Mouse (Mus musculus): ENCODE measurements around the gene Pam.
"Not testable (repeated sequence)": the region's sequence is repeated elsewhere in the genome, so short reads cannot be mapped to it uniquely, and the experiment has no call there.

Pam gene

DNA sequence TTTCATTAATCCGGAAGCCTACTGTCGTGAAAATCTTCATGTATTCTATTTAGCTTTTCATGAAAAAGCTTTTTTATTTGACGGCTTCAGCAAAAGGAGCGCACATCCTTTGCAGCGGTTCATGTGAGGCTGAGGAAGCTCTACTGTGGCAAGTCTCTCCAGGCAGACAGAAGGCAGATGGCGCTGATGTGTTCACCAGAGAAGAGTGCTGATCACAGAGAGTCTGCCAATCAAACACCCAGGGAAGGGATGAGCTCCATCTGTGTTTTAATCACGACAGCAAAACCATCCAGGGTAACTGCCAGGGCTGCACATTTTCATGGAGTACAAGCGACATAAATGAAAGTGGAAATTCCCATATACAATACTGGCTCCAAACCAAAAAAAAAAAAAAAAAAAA is 63.6 kb downstream of the Pam start:
- no peak for DNase-seq

DNA sequence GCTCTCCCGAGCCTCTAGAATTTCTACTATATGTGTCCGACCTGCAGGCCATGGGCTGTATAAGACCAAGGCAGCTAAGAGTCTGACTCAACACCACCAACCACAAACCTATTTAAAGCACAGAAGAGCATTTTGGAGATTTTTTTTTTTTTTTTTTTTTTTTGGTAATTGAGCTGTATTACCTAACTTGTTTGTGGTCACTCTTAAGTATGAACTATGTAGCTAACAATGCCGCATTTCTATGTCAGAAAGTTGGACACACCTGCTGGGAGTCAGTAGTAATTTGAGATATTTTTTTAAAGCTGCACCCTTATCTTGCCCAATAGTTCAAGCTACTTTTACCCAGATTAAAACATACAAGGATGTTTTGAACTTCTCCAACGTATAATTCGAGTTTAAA is 66.4 kb downstream of the Pam start:
- DNase-seq, result no peak

DNA sequence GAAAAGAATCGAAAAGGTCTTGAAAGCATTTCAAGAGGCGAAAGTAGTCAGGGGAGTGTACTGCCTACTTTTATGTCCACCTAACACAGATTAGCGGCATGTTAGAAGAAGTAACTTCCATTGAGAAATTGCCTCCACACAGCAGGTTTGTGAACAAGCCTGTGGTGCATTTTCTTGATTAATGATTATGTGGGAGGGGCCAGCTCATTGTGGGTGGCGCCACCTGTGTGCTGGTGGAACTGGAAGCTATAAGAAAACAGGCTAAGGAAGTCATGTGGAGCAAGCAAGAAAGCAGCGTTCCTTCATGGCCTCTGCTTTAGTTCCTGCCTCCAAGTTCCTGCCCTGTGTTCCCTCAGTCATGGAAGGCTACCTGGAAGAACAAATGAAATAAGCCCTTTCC is 67.0 kb downstream of the Pam start:
- DNase-seq, result no peak

DNA sequence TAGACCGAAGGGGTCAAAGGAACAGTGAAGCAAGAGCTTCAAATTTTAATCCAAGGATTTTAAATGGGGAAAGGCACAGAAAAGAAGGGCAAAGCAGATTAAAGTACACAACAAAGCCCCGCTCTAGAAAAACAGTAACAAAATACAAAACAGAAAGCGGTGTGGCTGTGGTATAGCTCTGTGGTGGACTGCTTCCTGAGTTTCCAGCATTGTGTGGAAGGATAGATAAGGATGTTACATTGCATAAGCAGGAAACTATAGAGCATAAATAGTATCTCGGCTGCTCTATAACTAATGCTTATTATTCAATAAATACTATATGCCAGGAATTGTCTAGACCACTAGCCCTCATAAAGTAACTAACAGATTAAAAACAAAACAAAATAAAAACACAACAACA is 67.5 kb downstream of the Pam start:
- no peak for DNase-seq

DNA sequence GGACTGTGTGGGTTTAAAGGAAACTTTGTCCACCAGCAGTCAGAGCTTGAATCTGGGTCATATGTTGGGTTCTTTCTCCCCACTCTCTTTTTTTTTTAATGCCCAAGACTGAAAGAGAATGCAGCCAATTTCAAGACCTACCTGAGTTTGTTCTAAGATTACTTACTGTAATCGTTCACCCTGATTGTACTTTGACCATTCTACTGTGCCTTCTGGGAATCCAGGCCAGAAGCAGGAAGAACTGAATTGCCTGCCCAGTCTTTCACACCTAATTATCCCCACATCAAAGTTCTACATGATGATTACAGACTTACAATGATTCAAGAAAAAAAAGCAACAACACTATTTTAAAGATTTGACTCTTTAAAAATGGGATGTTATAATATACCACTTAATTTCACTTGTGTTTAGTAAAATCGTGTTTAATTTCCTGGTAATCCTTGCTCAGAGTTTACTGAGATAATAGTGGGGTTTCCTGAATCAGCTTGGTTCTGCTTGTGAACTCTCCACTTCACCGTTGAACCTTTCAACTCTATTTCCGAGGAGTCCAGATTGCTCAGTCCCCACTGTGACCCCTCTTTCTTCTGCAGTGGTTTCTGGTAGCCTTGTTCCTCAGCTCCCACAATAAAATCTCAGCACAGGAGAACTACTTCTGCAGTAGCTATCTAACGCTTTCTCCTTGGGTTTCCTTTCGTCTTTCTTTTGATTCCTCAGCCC is 69.4 kb downstream of the Pam start:
- peak; percentile 66 for DNase-seq

DNA sequence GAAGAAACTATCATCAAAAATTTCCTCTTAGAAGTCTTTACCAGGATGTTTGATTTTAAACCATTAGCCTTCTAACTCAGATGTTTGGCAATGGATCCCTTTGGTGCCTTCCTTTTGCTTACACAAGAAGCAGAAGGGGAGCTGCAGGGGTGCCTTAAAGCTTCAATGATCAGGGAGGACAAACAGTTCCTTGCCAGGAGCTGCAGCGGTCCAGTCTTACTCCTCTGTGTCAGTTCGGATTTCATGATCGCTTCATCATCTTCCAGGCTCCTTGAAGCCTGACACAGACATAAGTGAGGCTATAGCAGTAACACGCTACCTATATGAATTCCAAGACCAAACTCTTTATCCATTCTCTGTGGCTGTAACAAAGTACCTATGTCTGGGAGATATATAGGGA is 71.6 kb downstream of the Pam start:
- no peak for DNase-seq

DNA sequence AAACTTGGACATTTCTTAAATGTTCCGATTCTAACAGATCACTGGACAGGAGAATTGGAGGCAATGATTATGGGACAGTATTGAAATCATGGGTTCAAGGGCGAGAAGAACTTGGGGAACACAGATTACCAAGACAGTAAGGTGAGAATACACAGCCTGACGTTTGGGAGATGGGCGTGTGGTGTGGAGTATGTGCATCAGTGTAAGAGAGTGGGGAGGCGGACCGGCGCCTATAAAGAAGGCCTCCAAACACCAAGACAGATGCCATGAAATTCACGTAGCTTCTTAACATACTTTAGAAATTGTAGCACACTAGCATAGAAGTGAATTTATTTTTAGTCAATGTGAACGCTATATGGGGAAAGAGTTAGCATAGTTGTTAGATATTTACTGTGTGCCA is 76.5 kb downstream of the Pam start:
- no peak for DNase-seq

DNA sequence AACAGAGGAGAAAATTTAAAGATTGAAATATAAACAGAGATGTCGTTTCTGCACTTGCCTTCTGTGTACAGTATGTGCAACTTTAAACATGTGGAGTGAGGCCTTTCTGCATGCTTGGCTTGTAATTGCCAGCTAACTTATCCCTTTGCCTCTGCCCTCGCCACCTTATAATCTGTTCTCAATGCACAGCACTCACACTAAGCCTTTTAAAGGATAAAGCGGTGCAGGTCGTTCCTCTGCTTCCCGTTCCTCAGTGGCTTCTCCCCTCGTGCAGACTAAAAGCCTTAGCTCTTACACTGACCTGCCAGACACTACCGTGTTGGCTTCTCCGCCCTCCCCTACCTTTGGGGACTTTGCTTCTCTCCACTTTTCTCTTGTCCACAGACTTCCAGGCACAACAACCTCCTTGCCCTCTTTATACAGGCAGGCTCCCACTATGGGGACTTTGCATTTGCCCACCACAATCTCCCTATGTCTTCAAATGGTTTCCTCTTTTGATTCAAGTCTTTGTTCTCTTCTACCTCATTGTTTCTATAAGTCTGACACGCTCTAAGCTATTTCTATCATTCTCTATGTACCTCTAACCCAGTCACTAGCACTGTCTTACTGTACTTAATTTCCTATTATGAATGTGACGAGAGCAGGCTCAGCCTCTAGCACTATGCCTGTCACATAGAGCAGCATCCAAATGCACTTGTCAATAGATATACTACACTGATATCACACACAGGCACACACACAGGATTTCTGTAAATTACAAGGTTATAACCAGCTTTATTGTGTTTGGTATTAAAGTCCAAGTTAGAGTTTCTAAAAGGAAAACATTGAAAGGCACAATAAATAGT is 79.2 kb downstream of the Pam start:
- DNase-seq, result no peak

DNA sequence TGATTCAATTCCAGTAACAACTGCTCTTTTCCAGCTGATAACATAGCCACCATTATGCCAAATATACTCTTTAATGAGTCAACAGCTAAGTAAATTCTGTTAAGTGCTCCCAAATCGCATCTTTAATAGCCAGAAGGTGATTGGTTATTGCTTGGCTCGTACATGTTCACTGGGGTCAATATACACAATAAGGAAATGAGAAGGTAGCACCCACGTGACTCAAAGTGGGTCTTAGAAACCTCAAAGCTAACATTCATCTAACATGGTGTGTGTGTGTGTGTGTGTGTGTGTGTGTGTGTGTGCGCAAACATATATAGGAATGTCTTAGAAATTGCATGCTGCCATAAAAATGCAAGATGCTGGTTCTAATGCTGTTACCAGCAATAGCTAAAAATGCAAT is 79.9 kb downstream of the Pam start:
- no peak for DNase-seq

DNA sequence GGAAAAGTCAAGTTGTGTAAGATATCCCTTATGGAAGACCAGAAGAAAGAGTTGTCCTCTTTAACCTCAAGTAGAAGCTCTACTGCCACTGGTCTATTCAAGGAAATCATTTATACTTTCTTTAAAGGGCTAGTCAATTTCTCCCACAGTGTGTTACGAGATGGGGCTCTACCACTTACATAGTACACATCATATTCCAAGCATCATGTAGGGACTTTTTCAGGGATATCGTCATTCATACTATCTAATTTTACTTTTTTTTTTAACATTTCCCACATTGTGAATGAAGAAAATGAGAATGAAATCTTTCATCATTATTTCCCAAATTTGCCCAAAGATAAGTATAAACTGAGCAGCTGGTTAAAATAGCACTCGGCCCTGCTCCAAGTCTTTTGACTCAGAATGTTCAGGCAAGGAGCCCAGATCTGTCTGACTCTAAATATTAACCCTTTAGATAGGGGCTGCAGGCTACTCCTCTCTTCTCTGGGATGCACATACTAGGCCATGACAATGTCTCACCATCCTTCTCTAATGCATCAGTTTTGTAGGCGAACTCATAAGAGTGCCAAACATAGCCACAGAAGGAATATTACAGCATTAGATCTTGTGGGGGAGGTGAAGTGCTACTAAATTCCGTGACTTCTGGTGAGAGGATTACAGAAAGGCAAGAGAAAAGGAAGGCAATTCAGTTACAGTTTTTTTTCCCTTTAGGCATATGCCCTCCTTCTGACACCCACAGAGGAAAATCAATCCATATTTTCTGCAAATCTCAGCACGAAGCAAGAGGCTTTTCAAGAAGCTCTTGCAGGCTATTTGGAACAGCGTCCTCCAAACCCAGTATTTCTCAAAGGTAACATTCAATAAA is 92.7 kb downstream of the Pam start:
- peak; percentile 30 for DNase-seq

DNA sequence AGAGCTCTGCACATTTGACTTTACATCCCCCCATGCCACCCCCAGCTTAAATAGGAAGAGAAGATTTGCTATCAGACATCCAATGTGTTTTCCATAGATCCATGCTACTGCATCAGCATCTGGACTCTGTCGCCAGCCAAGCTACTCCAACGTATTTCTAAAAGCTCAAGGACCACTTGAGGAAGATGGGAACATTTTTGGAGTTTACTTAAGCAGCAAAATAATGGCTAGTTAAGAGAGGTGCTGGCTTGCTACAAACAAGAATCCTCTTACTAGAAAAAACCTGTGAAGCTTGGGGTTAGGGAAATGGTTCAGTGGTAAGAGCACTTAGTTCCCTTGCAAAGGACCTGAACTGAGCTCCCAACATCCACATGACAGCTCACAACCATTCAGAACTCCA is 96.0 kb downstream of the Pam start:
- DNase-seq, result no peak

DNA sequence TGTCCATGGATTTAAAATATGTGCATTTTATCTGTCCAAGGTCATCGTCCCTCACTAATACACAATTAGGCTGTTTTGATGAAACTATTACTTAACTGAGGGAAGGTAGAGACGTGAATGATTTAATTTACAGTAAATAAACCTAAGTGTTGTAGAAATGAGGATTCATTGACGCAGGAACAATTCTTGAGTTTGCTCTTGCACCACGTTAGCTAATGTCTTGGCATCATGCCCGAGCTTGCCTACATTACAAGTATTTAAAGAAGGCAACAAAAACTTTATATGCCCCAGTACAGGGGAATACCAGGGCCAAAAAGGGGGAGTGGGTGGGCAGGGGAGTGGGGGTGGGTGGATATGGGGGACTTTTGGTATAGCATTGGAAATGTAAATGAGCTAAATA is 96.5 kb downstream of the Pam start:
- DNase-seq, result not testable (repeated sequence)

DNA sequence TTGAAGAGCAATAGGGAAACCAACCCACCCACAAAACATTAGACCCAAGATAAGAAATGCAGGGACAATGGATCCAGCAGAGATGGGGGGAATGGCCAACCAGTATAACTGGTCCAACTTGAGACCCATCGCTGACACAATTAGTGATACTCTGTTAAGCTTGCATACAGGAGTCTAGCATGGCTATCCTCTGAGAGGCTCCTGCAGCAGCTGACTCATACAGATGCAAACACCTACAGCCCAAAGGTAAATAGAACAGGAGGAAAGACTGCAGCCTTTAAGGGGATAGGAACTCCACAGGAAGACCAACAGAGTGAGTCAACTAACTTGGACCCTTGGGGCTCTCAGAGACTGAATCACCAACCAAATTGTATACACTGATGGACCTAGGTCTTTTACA is 98.4 kb downstream of the Pam start:
- no peak for DNase-seq

DNA sequence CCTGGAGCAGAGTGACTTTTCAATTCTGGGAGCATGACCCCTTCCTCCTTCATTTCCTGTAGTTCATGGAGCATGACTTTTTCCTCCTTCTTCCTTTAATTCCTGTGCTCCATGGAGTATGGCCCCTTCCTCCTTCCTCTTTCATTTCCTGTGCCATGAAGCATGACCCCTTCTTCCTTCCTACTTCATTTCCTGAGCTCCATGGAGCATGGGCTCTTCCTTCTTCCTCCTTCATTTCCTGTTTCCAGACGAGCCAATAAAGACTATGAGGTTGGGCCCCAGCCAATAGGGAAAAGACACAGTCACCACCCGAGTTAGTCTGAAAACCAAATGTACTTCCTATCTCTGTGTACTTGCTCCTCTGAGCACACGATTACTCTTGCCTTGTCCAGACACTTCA is 103.5 kb downstream of the Pam start:
- DNase-seq, result no peak

DNA sequence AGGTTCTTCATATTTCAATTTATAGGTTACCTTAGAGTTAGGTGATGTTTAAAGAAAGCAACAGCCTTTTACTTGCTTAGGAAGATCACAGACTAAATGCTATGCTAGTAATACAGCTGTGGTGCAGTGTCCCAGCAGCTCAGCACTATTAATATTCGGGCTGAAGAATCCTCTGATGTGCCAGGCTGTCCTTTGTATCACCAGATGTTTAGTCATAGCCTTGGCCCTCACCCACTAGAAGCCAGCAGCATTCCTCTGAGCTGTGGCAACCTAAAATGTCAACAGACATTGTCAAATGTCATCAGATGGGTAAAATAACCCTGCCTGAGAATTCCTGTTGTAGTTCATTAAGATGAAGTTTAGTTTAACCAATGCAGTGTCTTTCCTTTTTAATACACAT is 112.3 kb downstream of the Pam start:
- DNase-seq, result no peak

DNA sequence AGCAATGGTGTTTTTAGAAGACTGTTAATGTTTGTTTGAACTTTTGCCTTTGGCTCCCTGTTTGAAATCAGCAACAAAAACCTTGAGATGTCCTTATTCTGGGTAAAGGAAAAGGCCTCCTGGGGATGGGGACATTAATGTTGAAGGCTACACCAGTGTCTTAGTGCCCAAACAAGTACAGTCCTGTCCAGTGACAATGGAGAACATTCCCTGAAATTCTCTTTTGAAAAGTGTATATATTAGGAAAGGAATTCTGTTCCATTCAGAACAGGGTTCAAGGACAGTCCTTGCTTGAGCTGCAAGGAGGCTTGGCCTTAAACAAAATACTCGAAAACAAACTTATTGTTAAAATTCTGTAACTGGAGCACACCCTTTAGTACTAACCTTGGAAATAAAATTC is 116.0 kb downstream of the Pam start:
- no peak for DNase-seq

DNA sequence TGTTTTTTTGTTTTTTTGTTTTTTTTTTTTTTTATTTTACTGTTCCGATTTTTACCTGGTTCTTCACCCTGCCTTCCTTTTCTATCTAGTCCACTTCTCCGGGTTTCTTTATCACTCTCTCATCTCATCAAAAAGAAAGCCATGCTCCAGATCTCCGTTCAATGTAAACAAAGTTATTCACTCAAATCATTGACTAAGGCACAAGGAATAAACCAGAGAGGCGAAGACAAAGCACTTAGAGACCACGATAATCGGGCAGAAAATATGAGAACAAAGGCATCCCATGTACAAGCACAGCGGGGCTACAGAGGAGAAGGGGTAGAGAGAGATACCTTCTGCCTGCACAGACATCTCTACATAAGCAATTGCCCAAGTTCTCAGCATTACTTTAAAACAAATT is 117.9 kb downstream of the Pam start:
- DNase-seq, result no peak

DNA sequence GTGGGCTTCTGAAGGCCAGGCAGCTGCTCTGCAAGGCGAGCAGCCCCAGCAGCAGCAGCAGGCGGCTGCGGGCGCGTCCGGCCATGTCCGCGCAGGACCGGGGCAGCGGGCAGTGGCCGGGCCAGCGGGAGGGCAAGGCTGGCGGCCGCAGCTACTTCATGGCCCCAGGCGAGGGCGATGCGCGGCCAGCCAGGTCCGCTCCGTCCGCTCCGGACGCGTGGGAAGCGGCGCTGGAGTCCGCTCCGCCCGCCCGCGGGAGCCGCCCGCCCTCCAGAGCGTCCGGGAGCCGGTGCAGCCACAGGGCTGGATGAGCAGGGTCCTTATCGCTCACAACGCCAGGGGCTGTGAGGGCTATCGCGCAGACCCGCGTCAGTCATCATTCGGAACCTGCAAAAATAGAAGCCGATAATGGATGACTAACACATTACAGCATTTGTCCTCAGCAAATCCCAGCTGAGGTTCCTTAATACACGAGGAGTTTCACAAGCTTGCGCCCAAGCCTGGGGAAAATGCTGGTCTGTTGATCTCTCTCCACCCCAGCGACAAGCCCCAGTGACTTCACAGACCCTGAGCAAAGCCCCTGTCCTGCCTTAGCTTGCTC is 118.5 kb downstream of the Pam start:
- peak; percentile 66 for DNase-seq

DNA sequence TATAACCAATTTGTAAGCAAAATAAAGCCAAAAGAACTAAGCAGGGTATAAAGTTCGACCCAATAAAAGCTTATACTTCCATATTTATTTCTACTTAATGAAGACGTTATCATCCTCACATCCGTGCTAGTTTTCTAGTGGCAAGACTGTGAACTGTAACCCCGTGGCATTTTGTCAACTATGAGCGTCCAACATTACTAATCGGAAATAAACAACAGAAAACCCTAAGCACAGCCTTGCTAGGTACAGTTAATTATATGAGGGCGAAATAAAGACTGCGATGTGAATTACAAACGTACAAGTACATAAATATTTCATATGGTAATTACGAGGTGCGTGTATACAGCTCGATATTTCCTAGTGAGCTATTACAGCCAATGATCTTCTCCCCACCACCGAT is 119.4 kb downstream of the Pam start:
- peak; percentile 21 for DNase-seq

DNA sequence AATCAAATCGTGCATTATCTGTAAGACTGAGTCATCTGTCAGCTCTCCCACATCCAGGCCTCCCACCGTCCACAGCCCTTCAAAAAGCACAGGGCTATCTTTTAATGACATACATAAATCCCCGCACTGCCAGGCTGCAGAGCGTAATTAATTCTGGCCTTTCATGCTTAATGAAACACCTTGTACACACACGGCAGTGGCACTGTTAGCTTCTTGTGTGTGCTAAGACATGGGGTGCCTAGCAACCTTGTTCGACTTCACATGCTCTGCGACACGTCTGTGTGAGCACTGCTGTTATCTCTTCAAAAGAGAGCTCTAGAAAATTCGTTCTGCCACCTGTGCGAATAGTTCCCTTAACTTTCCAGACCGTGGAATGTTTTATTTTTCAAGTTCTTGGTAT is 120.5 kb downstream of the Pam start:
- no peak for DNase-seq

DNA sequence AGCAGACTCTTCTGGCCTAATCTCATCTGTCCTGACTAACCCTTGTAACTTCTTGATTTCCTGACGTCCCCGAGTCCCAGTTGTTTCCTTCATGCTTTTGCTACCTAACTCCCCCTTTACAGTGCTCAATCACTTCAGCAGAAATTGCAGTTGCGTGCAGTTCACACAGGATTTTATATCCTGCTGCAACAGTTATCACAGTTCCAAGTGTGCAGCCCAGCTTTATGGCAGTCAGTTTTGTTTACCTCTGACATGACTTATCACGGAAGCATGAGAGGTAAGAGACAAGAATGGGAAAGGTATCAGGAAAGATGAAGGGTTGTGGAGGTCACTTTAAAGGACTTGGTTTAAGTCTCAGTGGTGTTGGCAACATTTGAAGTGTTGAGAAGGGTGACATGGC is 125.7 kb downstream of the Pam start:
- DNase-seq, result no peak

DNA sequence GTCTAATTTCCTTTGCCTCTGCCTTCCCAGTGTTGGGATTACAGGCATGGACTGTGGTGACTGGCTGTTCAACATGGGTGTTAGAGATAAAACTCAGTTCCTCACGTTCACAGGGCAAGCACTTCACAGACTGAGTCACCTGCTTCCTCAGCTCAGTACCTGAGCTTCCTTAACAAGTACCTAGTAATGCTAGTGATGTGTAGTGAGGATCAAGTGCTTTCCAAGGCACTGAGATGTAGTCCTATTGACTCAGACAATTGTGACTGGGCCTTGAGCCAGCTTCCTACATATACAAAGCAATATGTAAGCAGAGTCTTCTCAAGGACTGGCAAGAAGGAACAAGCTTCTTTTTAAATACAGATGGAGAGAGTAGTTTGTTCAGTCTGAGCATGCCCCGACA is 131.7 kb downstream of the Pam start:
- no peak for DNase-seq

DNA sequence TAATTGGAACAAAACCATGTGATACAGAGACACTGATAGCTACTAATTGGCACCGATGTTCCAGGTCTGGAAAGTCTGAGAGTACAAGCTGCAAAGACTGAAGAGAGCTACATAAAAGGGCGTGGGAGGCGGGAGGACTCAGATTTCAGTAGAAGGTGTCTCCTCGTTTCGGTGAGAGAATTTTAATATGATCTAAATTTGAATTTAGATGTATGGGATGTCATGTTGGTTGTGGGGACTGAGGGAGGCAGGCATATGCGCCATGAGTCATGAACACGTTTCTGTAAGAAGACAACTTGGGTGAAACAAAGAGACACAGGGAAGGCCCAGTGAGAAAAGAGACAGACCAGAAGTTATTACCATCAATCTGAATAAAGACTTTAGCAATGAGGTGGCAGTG is 133.3 kb downstream of the Pam start:
- DNase-seq, result no peak
